Mouse (Mus musculus) bone marrow, adult 2 months (tissue): Measurements from ENCODE around the gene Cfhr2.

Experiments used
- CTCF ChIP-seq: fragments of 200-500 bp; IDR thresholded peaks from 2 replicates; pipeline ENCODE4 v1.5.1; 2011; ENCODE audit warnings: low read length, control low read depth; ENCODE audit not compliant: control insufficient read depth, insufficient read depth
- POLR2A ChIP-seq: fragments of 200-500 bp; IDR thresholded peaks from 2 replicates; pipeline ENCODE4 v1.6.1; 2011; ENCODE audit warnings: low read depth, mild to moderate bottlenecking, control low read depth, low read length, borderline replicate concordance; ENCODE audit not compliant: control insufficient read depth

DNA sequence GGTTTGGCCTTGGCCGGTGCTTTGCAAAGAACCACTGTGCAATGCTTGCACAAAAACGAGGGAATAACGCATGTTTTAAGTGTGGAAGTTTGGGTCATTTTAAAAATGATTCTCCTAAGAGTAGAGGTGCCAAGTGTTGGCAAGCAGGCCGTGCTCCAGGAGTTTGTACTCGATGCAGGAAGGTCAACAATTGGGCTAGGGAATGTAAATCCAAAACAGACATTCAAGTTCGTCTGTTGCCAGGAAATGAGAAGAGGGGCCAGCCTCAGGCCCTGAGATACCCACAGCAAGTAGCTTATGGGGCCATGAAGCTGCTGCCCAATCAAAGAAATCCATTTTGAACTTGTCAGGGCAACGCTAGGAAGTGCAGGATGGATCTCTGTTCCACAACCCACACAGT, 18.8 kb downstream of the Cfhr2 start:
- TF ChIP-seq POLR2A (no peak), CTCF (no peak)
